Mouse (Mus musculus): Measurements from ENCODE around the gene G0s2. TPM values are rescaled to one million over a fixed set of nuclear protein-coding genes. Genes with fewer than 3 reads are reported as not detected.

Gene G0s2
- polyA plus RNA-seq, 1 experiment from 2014 or later, result 216 TPM

DNA sequence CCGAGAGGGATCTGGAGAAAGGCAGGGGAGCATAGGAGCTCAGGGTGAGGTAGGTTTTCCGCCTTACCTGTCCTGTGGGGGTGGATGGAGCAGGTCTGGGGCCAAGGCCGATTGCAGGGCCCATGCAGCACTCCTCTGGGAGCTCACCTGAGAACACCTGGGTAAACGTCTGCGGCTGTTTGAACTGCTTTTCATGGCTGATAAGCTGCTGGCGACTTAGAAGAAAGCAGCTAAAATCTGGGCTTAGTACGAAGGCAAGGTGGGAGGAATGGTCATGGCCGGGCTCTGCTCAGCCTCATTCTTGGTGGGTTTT, 29.0 kb upstream of the G0s2 start:
- no peaks in the 10 kb centered on the region for H3K4me1 ChIP-seq (ENCODE audit: insufficient read depth, low read depth, low read length)
- peak overlapping the region; percentile 21 for H3K4me3 ChIP-seq (ENCODE audit: low read depth, low read length)
- H3K36me3 ChIP-seq (ENCODE audit: insufficient read depth, low read length), result no peaks in the 10 kb centered on the region
- peak; percentile 59 for ATAC-seq
- peak overlapping the region; percentile 39 for H3K9ac ChIP-seq (replicated peaks; ENCODE audit: low read depth)
- WGBS, result 40% methylated on average over 8 of the region's 8 CpGs
- TF ChIP-seq CTCF (IDR thresholded peaks at IDR 0.05) (no peak), EP300 (IDR thresholded peaks at IDR 0.05) (no peak)
- DNase-seq (ENCODE audit: low spot score), result no peak
- H3K27ac ChIP-seq (ENCODE audit: low read length), result peak overlapping the region; percentile 85
- peak overlapping the region; percentile 49 for H3K4me2 ChIP-seq (replicated peaks; ENCODE audit: low read depth, low read length)
- H3K9me3 ChIP-seq (ENCODE audit: low read length), result no peaks in the 10 kb centered on the region
- H3K27me3 ChIP-seq (replicated peaks; ENCODE audit: insufficient read depth, low read length), result no peaks in the 10 kb centered on the region

DNA sequence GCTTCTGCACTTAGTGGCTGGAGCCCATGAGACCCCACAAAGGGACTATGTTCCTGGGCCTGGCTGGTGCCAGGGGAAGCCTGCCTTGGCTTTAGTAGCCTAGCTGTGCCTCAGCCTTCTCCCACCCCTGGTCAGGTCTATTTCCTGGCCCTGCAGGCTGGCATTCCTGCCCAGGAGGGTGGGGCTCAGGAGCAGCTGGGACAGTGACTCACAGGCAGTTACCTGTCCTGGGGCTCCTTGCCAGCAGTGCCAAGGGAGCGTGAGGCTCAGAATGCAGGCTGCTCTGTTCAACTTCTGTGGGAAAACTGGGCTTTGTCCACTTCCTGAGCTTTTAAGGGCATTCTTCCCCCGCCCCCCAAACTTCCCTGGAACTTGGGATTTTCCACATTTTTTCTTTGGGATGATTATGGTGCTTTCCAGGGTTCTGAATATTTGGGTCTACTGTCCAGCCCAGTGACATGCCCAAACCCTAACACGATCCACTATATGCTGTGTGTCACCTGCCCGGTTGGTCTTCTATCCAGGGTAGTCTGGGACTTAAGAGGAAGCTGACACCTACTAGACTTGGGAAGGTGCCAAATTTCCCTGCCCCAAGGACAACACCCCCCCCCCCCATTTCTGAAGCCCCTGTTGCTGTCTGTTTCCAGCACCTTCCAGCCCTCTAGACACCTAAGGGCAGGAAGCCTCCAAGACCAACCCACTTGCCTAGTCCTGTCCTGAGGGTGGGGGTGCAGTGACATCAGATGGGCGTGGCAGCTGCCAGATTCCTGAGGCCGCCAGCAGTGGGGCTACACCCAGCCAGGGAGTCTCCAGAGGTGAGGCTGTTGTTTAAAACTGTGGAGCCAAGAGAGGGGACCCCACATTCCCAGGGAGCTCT, 28.4 kb upstream of the G0s2 start:
- Histone ChIP-seq H3K27ac (ENCODE audit: low read length) (peak overlapping the region; percentile 85), H3K9ac (replicated peaks; ENCODE audit: low read depth) (peak overlapping the region; percentile 39), H3K27me3 (replicated peaks; ENCODE audit: insufficient read depth, low read length) (no peaks in the 10 kb centered on the region), H3K9me3 (ENCODE audit: low read length) (no peaks in the 10 kb centered on the region), H3K4me2 (replicated peaks; ENCODE audit: low read depth, low read length) (peak overlapping the region; percentile 49), H3K4me3 (ENCODE audit: low read depth, low read length) (peak overlapping the region; percentile 21), H3K36me3 (ENCODE audit: insufficient read depth, low read length) (no peaks in the 10 kb centered on the region), H3K4me1 (ENCODE audit: insufficient read depth, low read depth, low read length) (no peaks in the 10 kb centered on the region)
- 29% methylated on average over 6 of the region's 6 CpGs for WGBS
- DNase-seq (ENCODE audit: low spot score), result peak; percentile 88
- peak; percentile 95 for ATAC-seq
- no peak for TF ChIP-seq EP300 (IDR thresholded peaks at IDR 0.05)

DNA sequence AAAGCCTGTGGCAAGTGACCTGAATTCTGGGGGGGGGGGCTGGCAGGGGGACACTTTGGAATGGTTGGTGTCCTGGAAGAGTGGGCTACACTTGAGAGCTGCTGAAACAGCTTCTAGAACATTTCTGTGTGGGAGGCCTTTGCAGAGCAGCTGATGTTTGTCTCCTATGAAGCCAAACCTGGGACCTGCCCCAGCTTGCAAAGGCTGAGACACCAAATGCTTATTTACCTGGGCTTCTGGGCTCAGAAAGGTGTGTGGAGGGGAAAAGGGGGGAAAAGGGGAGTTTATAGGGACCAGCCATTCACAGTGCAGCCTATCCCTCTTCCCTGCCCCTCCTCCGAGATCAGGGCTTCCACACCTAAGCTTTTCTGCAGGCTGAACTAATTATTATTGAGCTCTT, 27.0 kb upstream of the G0s2 start:
- H3K4me2 ChIP-seq (replicated peaks; ENCODE audit: low read depth, low read length), result no peak overlapping the region
- DNase-seq (ENCODE audit: low spot score) (no peak), ATAC-seq (no peak)
- TF ChIP-seq CTCF (IDR thresholded peaks at IDR 0.05) (no peak), EP300 (IDR thresholded peaks at IDR 0.05) (no peak)
- H3K27me3 ChIP-seq (replicated peaks; ENCODE audit: insufficient read depth, low read length), result no peaks in the 10 kb centered on the region
- no peak overlapping the region for H3K27ac ChIP-seq (ENCODE audit: low read length)
- H3K9ac ChIP-seq (replicated peaks; ENCODE audit: low read depth), result no peak overlapping the region
- WGBS, result 65% methylated on average over 1 of the region's 1 CpGs
- no peaks in the 10 kb centered on the region for H3K9me3 ChIP-seq (ENCODE audit: low read length)
- H3K36me3 ChIP-seq (ENCODE audit: insufficient read depth, low read length), result no peaks in the 10 kb centered on the region
- no peaks in the 10 kb centered on the region for H3K4me1 ChIP-seq (ENCODE audit: insufficient read depth, low read depth, low read length)
- no peak overlapping the region for H3K4me3 ChIP-seq (ENCODE audit: low read depth, low read length)

DNA sequence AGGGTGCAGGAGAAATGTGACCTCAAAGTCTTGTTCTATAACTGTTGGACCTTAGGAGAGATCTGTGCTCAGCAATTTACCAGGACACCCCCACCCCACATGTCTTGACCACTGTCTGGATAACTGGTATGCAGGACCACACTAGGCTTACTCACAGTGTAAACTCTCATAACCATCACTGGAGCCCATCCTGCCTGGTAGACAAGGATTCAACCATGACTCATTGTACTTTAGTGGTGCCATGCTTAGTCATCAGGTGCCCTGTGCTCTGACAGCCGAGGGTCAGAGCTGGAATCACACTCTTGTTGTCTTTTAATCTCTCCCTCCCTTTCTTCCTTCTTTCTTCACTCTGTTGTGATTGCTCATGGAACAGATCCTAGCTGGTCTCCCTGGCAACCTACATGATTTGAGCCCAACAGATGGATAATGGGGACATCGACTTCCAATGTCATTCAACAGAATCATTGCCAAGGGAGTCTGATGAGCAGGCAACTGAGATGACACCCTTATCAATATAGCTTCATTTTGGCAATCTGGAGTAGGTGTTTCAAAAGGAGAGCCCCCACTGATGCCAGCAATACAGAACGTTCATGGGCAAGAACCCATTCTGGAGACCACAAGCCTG, 25.2 kb upstream of the G0s2 start:
- Histone ChIP-seq H3K4me1 (ENCODE audit: insufficient read depth, low read depth, low read length) (no peaks in the 10 kb centered on the region), H3K36me3 (ENCODE audit: insufficient read depth, low read length) (no peaks in the 10 kb centered on the region), H3K9ac (replicated peaks; ENCODE audit: low read depth) (no peak overlapping the region), H3K4me3 (ENCODE audit: low read depth, low read length) (no peak overlapping the region), H3K4me2 (replicated peaks; ENCODE audit: low read depth, low read length) (no peak overlapping the region), H3K27ac (ENCODE audit: low read length) (no peak overlapping the region), H3K9me3 (ENCODE audit: low read length) (no peaks in the 10 kb centered on the region), H3K27me3 (replicated peaks; ENCODE audit: insufficient read depth, low read length) (no peaks in the 10 kb centered on the region)
- ATAC-seq, result no peak
- no peak for TF ChIP-seq EP300 (IDR thresholded peaks at IDR 0.05)
- TF ChIP-seq CTCF (IDR thresholded peaks at IDR 0.05), result no peak
- WGBS, result 84% methylated on average over 3 of the region's 3 CpGs
- no peak for DNase-seq (ENCODE audit: low spot score)

DNA sequence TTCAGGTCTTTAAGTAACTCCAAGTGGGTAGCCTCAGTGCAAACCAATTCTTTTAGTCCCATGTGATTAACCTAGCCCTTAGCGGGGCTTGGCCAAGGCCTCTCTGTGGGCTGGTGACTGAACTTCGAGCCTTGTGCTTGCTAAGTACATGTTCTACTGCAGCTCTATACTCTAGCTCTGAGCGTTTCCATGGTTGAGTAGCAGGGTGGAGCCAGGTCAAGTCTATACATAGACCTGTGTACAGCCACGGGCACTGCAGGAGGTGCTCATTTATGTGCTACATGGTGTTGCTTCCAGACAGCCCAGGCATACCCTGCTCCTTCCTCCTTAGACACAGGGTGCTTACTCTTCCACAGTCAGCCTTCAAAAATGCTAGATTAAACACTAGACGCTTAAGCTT, 22.9 kb upstream of the G0s2 start:
- DNase-seq (ENCODE audit: low spot score) (no peak), ATAC-seq (peak; percentile 37; the same call in 1 of the 2 replicates)
- Histone ChIP-seq H3K4me3 (ENCODE audit: low read depth, low read length) (no peak overlapping the region), H3K36me3 (ENCODE audit: insufficient read depth, low read length) (no peaks in the 10 kb centered on the region), H3K27ac (ENCODE audit: low read length) (no peak overlapping the region), H3K27me3 (replicated peaks; ENCODE audit: insufficient read depth, low read length) (no peaks in the 10 kb centered on the region), H3K4me2 (replicated peaks; ENCODE audit: low read depth, low read length) (no peak overlapping the region), H3K9ac (replicated peaks; ENCODE audit: low read depth) (no peak overlapping the region), H3K9me3 (ENCODE audit: low read length) (no peaks in the 10 kb centered on the region), H3K4me1 (ENCODE audit: insufficient read depth, low read depth, low read length) (no peaks in the 10 kb centered on the region)
- 65% methylated on average over 5 of the region's 5 CpGs for WGBS
- TF ChIP-seq CTCF (IDR thresholded peaks at IDR 0.05), result no peak
- TF ChIP-seq EP300 (IDR thresholded peaks at IDR 0.05), result no peak

DNA sequence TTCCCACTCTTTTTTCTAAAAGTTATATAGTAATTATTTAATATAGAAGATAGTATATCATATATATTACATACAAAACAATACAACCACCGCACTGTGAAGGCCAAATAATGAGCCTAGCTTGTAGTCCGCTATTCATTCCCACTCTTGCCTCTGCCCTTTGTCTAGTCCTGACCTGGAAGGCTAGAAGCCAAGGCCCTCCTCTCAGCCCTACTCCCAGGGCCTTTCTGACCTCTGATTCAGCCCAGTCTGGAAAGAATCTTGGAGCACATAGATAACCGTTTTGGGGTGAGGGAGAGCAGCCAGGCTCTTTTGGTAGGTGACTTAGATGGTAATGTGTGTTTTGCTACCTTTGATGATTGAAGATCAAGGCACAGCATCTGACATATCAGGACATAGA, 20.9 kb upstream of the G0s2 start:
- ATAC-seq, result no peak
- no peak for DNase-seq (ENCODE audit: low spot score)
- WGBS, result 82% methylated on average over 3 of the region's 3 CpGs

More for the DNA sequence above, 20.9 kb upstream of the G0s2 start:
- Histone ChIP-seq H3K4me1 (ENCODE audit: insufficient read depth, low read depth, low read length) (no peaks in the 10 kb centered on the region), H3K4me2 (replicated peaks; ENCODE audit: low read depth, low read length) (no peak overlapping the region), H3K4me3 (ENCODE audit: low read depth, low read length) (no peak overlapping the region), H3K36me3 (ENCODE audit: insufficient read depth, low read length) (no peaks in the 10 kb centered on the region), H3K27ac (ENCODE audit: low read length) (no peak overlapping the region), H3K9ac (replicated peaks; ENCODE audit: low read depth) (no peak overlapping the region), H3K9me3 (ENCODE audit: low read length) (no peaks in the 10 kb centered on the region), H3K27me3 (replicated peaks; ENCODE audit: insufficient read depth, low read length) (no peaks in the 10 kb centered on the region)
- TF ChIP-seq EP300 (IDR thresholded peaks at IDR 0.05) (no peak), CTCF (IDR thresholded peaks at IDR 0.05) (no peak)
